Mouse (Mus musculus): ENCODE results near the gene Skil. TPM values are rescaled to one million over a fixed set of nuclear protein-coding genes. Genes with fewer than 3 reads are reported as not detected.
A peak's percentile ranks its signal among the peaks of the same experiment; 100 is the strongest.

Gene Skil
- polyA plus RNA-seq, 1 experiment from 2014 or later, result 4.2 TPM

- H3K9me3 ChIP-seq (replicated peaks; ENCODE audit: control insufficient read depth, low read length), result no peaks in the 10 kb centered on the region
- peak overlapping the region; percentile 64 for H3K9ac ChIP-seq (ENCODE audit: low read depth, low read length)
- peak; percentile 86 for ATAC-seq (ENCODE audit: low read depth)
- H3K4me2 ChIP-seq (ENCODE audit: low read depth, low read length), result peak overlapping the region; percentile 83
- WGBS (ENCODE audit: insufficient replicate concordance), result 1% methylated on average over 30 of the region's 30 CpGs
- peak overlapping the region; percentile 79 for H3K27ac ChIP-seq (ENCODE audit: low read length)
- no peaks in the 10 kb centered on the region for H3K36me3 ChIP-seq (ENCODE audit: control insufficient read depth, insufficient read depth)
- H3K4me3 ChIP-seq (ENCODE audit: low read depth, low read length), result peak overlapping the region; percentile 66
- no peaks in the 10 kb centered on the region for H3K27me3 ChIP-seq (ENCODE audit: control insufficient read depth, insufficient read depth, low read depth, low read length)
- no peaks in the 10 kb centered on the region; the same call in 1 of the 2 replicates for H3K4me1 ChIP-seq (ENCODE audit: control insufficient read depth, low read depth, low read length)
These were observed 37.9 kb upstream of the Skil start for GRCm38 (mm10) chr3:31056651-31057627.

GRCm38 (mm10) chr3:31060745-31061102, 34.1 kb upstream of the Skil start:
- Histone ChIP-seq H3K9ac (ENCODE audit: low read depth, low read length) (no peak overlapping the region), H3K27me3 (ENCODE audit: control insufficient read depth, insufficient read depth, low read depth, low read length) (no peaks in the 10 kb centered on the region), H3K4me3 (ENCODE audit: low read depth, low read length) (no peak overlapping the region), H3K36me3 (ENCODE audit: control insufficient read depth, insufficient read depth) (no peaks in the 10 kb centered on the region), H3K4me1 (ENCODE audit: control insufficient read depth, low read depth, low read length) (no peaks in the 10 kb centered on the region; the same call in 1 of the 2 replicates), H3K4me2 (ENCODE audit: low read depth, low read length) (peak overlapping the region; percentile 44; the same call in 1 of the 2 replicates), H3K9me3 (replicated peaks; ENCODE audit: control insufficient read depth, low read length) (no peaks in the 10 kb centered on the region), H3K27ac (ENCODE audit: low read length) (no peak overlapping the region; the same call in 1 of the 2 replicates)
- WGBS (ENCODE audit: insufficient replicate concordance), result 31% methylated on average over 8 of the region's 8 CpGs
- ATAC-seq (ENCODE audit: low read depth), result no peak

DNA sequence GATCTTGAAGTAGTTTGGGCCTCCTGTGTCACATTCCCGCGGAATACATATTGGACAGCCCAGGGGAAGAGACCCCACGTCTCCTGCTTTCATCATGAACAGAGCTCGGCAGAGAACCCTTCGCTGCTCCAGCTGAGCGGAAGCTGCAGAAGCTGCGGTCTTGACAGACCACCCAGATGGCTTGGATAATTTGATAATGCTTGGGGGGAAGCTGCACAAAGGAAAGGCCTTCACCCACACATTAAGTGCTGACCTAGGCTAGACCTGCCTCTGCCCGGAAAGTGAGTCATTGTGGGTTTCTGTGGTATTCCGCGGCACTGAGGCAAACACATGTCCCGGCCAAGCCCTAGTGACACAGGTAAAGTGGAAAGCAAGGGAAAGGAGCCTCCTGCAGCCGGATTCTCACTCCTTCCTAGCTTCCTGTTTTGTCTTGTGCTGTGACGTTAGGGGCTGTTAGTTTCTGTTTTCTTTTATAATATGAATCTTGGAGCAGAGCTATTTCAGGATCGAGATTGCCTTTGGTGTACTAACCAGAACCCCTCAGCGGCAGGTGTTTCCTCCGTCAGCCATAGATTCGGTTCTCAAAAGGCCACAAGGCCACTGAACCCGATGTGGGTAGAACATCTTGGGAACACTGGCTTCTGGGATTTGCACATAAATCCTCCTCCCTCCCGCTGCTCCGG, 33.6 kb upstream of the Skil start:
- Histone ChIP-seq H3K36me3 (ENCODE audit: control insufficient read depth, insufficient read depth) (no peaks in the 10 kb centered on the region), H3K27ac (ENCODE audit: low read length) (no peak overlapping the region; the same call in 1 of the 2 replicates), H3K4me1 (ENCODE audit: control insufficient read depth, low read depth, low read length) (no peaks in the 10 kb centered on the region; the same call in 1 of the 2 replicates), H3K4me3 (ENCODE audit: low read depth, low read length) (peak overlapping the region; percentile 34), H3K27me3 (ENCODE audit: control insufficient read depth, insufficient read depth, low read depth, low read length) (no peaks in the 10 kb centered on the region), H3K9ac (ENCODE audit: low read depth, low read length) (no peak overlapping the region), H3K4me2 (ENCODE audit: low read depth, low read length) (peak overlapping the region; percentile 44), H3K9me3 (replicated peaks; ENCODE audit: control insufficient read depth, low read length) (no peaks in the 10 kb centered on the region)
- ATAC-seq (ENCODE audit: low read depth), result no peak
- 14% methylated on average over 20 of the region's 20 CpGs for WGBS (ENCODE audit: insufficient replicate concordance)

- H3K27ac ChIP-seq (ENCODE audit: low read length), result no peak overlapping the region
- no peak overlapping the region for H3K9ac ChIP-seq (ENCODE audit: low read depth, low read length)
- no peaks in the 10 kb centered on the region for H3K36me3 ChIP-seq (ENCODE audit: control insufficient read depth, insufficient read depth)
- H3K4me3 ChIP-seq (ENCODE audit: low read depth, low read length), result peak overlapping the region; percentile 34
- 17% methylated on average over 4 of the region's 4 CpGs for WGBS (ENCODE audit: insufficient replicate concordance)
- H3K9me3 ChIP-seq (replicated peaks; ENCODE audit: control insufficient read depth, low read length), result no peaks in the 10 kb centered on the region
- no peaks in the 10 kb centered on the region; the same call in 1 of the 2 replicates for H3K4me1 ChIP-seq (ENCODE audit: control insufficient read depth, low read depth, low read length)
- no peaks in the 10 kb centered on the region for H3K27me3 ChIP-seq (ENCODE audit: control insufficient read depth, insufficient read depth, low read depth, low read length)
- ATAC-seq (ENCODE audit: low read depth), result no peak
- peak overlapping the region; percentile 44 for H3K4me2 ChIP-seq (ENCODE audit: low read depth, low read length)
These were observed 33.1 kb upstream of the Skil start for GRCm38 (mm10) chr3:31061786-31062120.

GRCm38 (mm10) chr3:31062325-31062724, 32.5 kb upstream of the Skil start:
- no peaks in the 10 kb centered on the region for H3K36me3 ChIP-seq (ENCODE audit: control insufficient read depth, insufficient read depth)
- 69% methylated on average over 7 of the region's 7 CpGs for WGBS (ENCODE audit: insufficient replicate concordance)

DNA sequence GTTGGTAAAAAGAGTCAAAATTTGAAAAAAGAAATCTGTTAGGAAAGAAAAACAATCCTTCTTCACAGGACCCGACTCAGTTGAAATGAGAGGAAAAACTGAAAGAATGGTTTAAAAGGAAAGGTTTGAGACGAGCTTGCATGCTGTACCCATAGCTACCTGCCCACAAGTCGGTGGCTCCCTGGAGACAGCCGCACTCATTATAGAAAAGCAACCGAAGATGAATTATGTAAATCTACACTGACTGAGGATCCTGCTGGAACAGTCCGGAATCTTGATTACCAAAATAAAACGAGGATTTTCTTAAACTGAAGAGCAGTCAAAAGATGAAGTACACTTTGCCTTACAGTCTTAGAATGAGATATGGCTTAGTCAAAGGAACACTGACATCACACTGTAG, 26.4 kb upstream of the Skil start:
- Histone ChIP-seq H3K27ac (ENCODE audit: low read length) (no peak overlapping the region), H3K4me1 (ENCODE audit: control insufficient read depth, low read depth, low read length) (no peaks in the 10 kb centered on the region), H3K9ac (ENCODE audit: low read depth, low read length) (no peak overlapping the region), H3K36me3 (ENCODE audit: control insufficient read depth, insufficient read depth) (no peaks in the 10 kb centered on the region), H3K4me3 (ENCODE audit: low read depth, low read length) (no peak overlapping the region), H3K27me3 (ENCODE audit: control insufficient read depth, insufficient read depth, low read depth, low read length) (no peaks in the 10 kb centered on the region), H3K4me2 (ENCODE audit: low read depth, low read length) (no peak overlapping the region), H3K9me3 (replicated peaks; ENCODE audit: control insufficient read depth, low read length) (no peaks in the 10 kb centered on the region)
- no peak for ATAC-seq (ENCODE audit: low read depth)
- WGBS (ENCODE audit: insufficient replicate concordance), result 69% methylated on average over 7 of the region's 7 CpGs

More at GRCm38 (mm10) chr3:31062325-31062724, 32.5 kb upstream of the Skil start:
- ATAC-seq (ENCODE audit: low read depth), result no peak
- H3K27ac ChIP-seq (ENCODE audit: low read length), result no peak overlapping the region
- no peak overlapping the region for H3K9ac ChIP-seq (ENCODE audit: low read depth, low read length)
- H3K4me2 ChIP-seq (ENCODE audit: low read depth, low read length), result no peak overlapping the region
- H3K4me3 ChIP-seq (ENCODE audit: low read depth, low read length), result no peak overlapping the region
- H3K27me3 ChIP-seq (ENCODE audit: control insufficient read depth, insufficient read depth, low read depth, low read length), result no peaks in the 10 kb centered on the region
- no peaks in the 10 kb centered on the region for H3K4me1 ChIP-seq (ENCODE audit: control insufficient read depth, low read depth, low read length)
- H3K9me3 ChIP-seq (replicated peaks; ENCODE audit: control insufficient read depth, low read length), result no peaks in the 10 kb centered on the region

- no peaks in the 10 kb centered on the region for H3K9me3 ChIP-seq (replicated peaks; ENCODE audit: control insufficient read depth, low read length)
- H3K27me3 ChIP-seq (ENCODE audit: control insufficient read depth, insufficient read depth, low read depth, low read length), result no peaks in the 10 kb centered on the region
- no peaks in the 10 kb centered on the region for H3K4me1 ChIP-seq (ENCODE audit: control insufficient read depth, low read depth, low read length)
- H3K36me3 ChIP-seq (ENCODE audit: control insufficient read depth, insufficient read depth), result no peaks in the 10 kb centered on the region
- no peak overlapping the region for H3K4me2 ChIP-seq (ENCODE audit: low read depth, low read length)
- no peak for ATAC-seq (ENCODE audit: low read depth)
- no peak overlapping the region for H3K27ac ChIP-seq (ENCODE audit: low read length)
- no peak overlapping the region for H3K9ac ChIP-seq (ENCODE audit: low read depth, low read length)
- no peak overlapping the region for H3K4me3 ChIP-seq (ENCODE audit: low read depth, low read length)
- WGBS (ENCODE audit: insufficient replicate concordance), result 74% methylated on average over 14 of the region's 14 CpGs
These were observed 23.1 kb upstream of the Skil start for GRCm38 (mm10) chr3:31071804-31072203.

- Histone ChIP-seq H3K27me3 (ENCODE audit: control insufficient read depth, insufficient read depth, low read depth, low read length) (no peaks in the 10 kb centered on the region), H3K9me3 (replicated peaks; ENCODE audit: control insufficient read depth, low read length) (no peaks in the 10 kb centered on the region), H3K4me3 (ENCODE audit: low read depth, low read length) (no peak overlapping the region), H3K36me3 (ENCODE audit: control insufficient read depth, insufficient read depth) (no peaks in the 10 kb centered on the region), H3K9ac (ENCODE audit: low read depth, low read length) (no peak overlapping the region), H3K27ac (ENCODE audit: low read length) (no peak overlapping the region), H3K4me2 (ENCODE audit: low read depth, low read length) (no peak overlapping the region), H3K4me1 (ENCODE audit: control insufficient read depth, low read depth, low read length) (no peaks in the 10 kb centered on the region; the same call in 1 of the 2 replicates)
- 32% methylated on average over 11 of the region's 11 CpGs for WGBS (ENCODE audit: insufficient replicate concordance)
- no peak for ATAC-seq (ENCODE audit: low read depth)
These were observed 19.1 kb upstream of the Skil start for GRCm38 (mm10) chr3:31075808-31076207.
